Mouse (Mus musculus) G1E (cell line): ENCODE measurements around the gene Tnfsf12. TPM values are rescaled to one million over a fixed set of nuclear protein-coding genes. Genes with fewer than 3 reads are reported as not detected.

Experiments used
- ATAC-seq: 2 replicates; pipeline ENCODE4 v1.8.0; 2016; ENCODE audit warnings: mild to moderate bottlenecking; ENCODE audit not compliant: insufficient number of reproducible peaks, poor library complexity, low FRiP score, severe bottlenecking; ENCODE audit errors: extremely low read depth
- DNase-seq: peaks from one replicate; pipeline ENCODE4 v3.0.0; 2012; ENCODE audit warnings: low spot score
- H3K27me3 ChIP-seq: 2 replicates; pipeline ENCODE4 v1.6.1; 2012; ENCODE audit warnings: mild to moderate bottlenecking, low read length, inconsistent platforms; ENCODE audit not compliant: insufficient read depth
- H3K36me3 ChIP-seq: replicated peaks from 2 replicates; pipeline ENCODE3; 2012; ENCODE audit warnings: mild to moderate bottlenecking, inconsistent platforms
- H3K4me1 ChIP-seq: 2 replicates; pipeline ENCODE4 v1.6.1; 2012; ENCODE audit warnings: low read depth, low read length, inconsistent platforms, mixed read lengths; ENCODE audit not compliant: insufficient read depth
- H3K4me3 ChIP-seq: 2 replicates; pipeline ENCODE4 v1.5.1; 2012; ENCODE audit warnings: low read depth, mild to moderate bottlenecking, inconsistent platforms, low read length, moderate library complexity, mixed read lengths
- H3K9me3 ChIP-seq: replicated peaks from 2 replicates; pipeline ENCODE4 v1.6.1; 2012; ENCODE audit warnings: inconsistent platforms
- CTCF ChIP-seq: IDR thresholded peaks from 2 replicates; pipeline ENCODE4 v1.5.1; 2012; ENCODE audit warnings: low read depth, low read length, inconsistent platforms, mixed read lengths
- GATA1 ChIP-seq: IDR thresholded peaks from 2 replicates; pipeline ENCODE4 v1.6.1; 2012; ENCODE audit warnings: borderline replicate concordance, low read length, inconsistent platforms, mixed read lengths
- GATA2 ChIP-seq: IDR thresholded peaks from 2 replicates; pipeline ENCODE4 v1.6.1; 2012; ENCODE audit warnings: low read depth, low read length, inconsistent platforms, borderline replicate concordance
- POLR2AphosphoS5 ChIP-seq: IDR thresholded peaks from 2 replicates; pipeline ENCODE4 v1.6.1; 2012; ENCODE audit warnings: low read depth, low read length, inconsistent platforms; ENCODE audit not compliant: insufficient replicate concordance
- TAL1 ChIP-seq: conservative IDR thresholded peaks from 2 replicates; pipeline ENCODE4 v1.6.1; 2012; ENCODE audit warnings: low read depth, low read length, inconsistent platforms, mixed read lengths
- polyA plus RNA-seq: library from polyadenylated mRNA; stranded (reverse); fragments of >175 nt; gene quantifications from 2 replicates; pipeline ENCODE4 v1.2.3, GENCODE M21; 2012
- total RNA-seq, 2 experiments: library from RNA; stranded (forward) in 1 of 2; stranded (reverse) in 1 of 2; fragments of 200-1000 nt in 1 of 2; fragments of >200 nt in 1 of 2; fragmentation: Nextera tagmentation in 1 of 2; gene quantifications; 2 replicates each; pipeline ENCODE4 v1.2.3; 2014 to 2017

Tnfsf12 gene
- total and polyA plus RNA-seq, 3 experiments = not detected

DNA sequence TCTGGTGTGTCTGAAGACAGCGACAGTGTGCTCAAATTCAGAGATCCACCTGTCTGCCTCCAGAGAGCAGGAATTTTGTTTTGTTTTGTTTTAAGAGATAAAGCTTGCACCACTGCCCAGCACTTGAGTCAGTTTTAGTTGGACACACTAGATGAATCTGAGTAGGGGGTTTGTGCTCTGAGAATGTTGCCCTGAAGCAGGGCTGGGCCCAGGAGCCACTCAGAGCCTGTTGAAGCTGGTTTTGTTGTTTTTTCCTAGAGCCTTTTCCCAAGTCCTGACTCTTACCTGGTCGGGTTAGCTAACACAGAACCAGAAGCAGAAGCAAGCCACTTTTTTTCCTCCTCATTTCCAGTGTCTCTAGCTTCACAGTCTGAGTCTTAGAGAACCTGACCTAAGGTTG lies 15.4 kb upstream of the Tnfsf12 start:
- H3K4me3 ChIP-seq = no peak overlapping the region
- H3K36me3 ChIP-seq = no peaks in the 10 kb centered on the region
- peaks cover 20% of the 10 kb centered on the region for H3K4me1 ChIP-seq
- TF ChIP-seq TAL1 = no peak
- TF ChIP-seq CTCF = no peak
- H3K27me3 ChIP-seq = peaks cover 24% of the 10 kb centered on the region
- DNase-seq (no peak), ATAC-seq (no peak)
- H3K9me3 ChIP-seq = no peaks in the 10 kb centered on the region

GRCm38 (mm10) chr11:69710470-69710869 lies 14.8 kb upstream of the Tnfsf12 start:
- TF ChIP-seq POLR2AphosphoS5 (no peak), TAL1 (no peak), GATA2 (no peak), CTCF (no peak), GATA1 (no peak)
- ATAC-seq = no peak
- Histone ChIP-seq H3K4me3 (no peak overlapping the region), H3K9me3 (no peaks in the 10 kb centered on the region), H3K4me1 (peaks cover 14% of the 10 kb centered on the region), H3K36me3 (no peaks in the 10 kb centered on the region), H3K27me3 (peaks cover 23% of the 10 kb centered on the region)
- no peak for DNase-seq

- peaks cover 24% of the 10 kb centered on the region for H3K27me3 ChIP-seq
- H3K4me3 ChIP-seq = no peak overlapping the region
- H3K4me1 ChIP-seq = peaks cover 9% of the 10 kb centered on the region
- TF ChIP-seq GATA2 = no peak
- no peak for TF ChIP-seq CTCF
- TF ChIP-seq GATA1 = no peak
- TF ChIP-seq TAL1 = no peak
- TF ChIP-seq POLR2AphosphoS5 = no peak
- no peak for ATAC-seq
- no peaks in the 10 kb centered on the region for H3K36me3 ChIP-seq
- DNase-seq = no peak
- no peaks in the 10 kb centered on the region for H3K9me3 ChIP-seq
Measured at GRCm38 (mm10) chr11:69709554-69710446, 14.2 kb upstream of the Tnfsf12 start.

DNA sequence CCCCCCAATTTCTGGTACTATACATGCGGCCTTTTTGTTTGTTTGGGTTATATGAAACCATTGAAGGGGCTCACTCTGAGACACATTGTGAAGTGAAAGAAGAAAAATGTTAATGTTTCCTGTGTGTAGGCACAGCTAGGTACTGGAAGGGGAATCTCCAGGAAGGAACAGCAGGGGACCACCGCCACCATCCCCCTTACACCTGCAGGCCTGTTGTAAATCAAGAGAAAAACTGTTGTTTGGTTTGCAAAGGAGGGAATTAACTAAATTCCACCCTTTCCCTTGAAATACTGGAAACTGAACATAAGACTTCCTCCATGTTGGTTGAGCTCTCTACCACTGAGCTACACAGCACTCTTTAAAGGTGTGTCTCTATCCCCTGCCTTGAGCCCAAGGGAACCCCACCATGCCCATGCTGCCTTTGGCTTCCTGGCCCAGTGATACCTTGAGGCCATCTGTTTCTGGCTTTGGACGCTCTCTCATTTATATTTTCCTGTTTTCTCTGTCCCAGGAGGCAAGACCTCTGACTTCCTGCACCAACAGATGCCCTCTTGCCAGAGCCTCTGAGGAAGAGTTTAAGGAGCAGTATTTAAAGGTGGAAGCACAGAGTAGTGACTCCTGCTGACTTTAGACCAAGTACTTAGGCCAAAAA lies 13.1 kb upstream of the Tnfsf12 start:
- H3K36me3 ChIP-seq = no peaks in the 10 kb centered on the region
- TF ChIP-seq GATA1 = no peak
- TF ChIP-seq TAL1 = no peak
- no peak for TF ChIP-seq CTCF
- TF ChIP-seq GATA2 = no peak
- no peak for TF ChIP-seq POLR2AphosphoS5

DNA sequence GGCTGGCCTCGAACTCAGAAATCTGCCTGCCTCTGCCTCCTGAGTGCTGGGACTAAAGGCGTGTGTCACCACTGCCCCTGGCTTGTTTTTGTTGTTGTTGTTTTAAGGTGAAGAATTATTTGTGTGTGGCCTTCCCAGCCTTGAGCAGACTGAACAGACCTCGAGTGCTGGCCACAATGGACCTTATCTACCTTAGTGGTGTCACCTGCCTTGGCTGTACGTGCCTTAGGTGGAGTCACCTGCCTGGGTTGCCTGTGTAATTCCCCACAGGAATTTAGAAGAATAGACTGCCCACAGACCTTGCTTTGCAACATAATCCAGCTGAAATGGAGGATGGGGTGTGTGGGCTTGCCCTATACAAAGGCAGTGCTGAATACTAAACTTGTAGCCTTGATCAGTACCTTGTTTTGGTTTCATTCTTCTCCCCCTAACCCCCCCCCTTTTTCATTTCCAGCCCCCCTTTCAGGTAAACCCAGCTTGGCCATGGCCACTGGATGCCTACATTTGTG lies 12.3 kb upstream of the Tnfsf12 start:
- Histone ChIP-seq H3K27me3 (peaks cover 26% of the 10 kb centered on the region), H3K4me1 (peaks cover 6% of the 10 kb centered on the region; the same call in 1 of the 2 replicates)
- TF ChIP-seq GATA1 (no peak), CTCF (no peak), GATA2 (no peak), TAL1 (no peak), POLR2AphosphoS5 (no peak)

More for the DNA sequence above, 13.1 kb upstream of the Tnfsf12 start:
- no peak overlapping the region for H3K4me3 ChIP-seq
- H3K4me1 ChIP-seq = peaks cover 6% of the 10 kb centered on the region; the same call in 1 of the 2 replicates
- DNase-seq (no peak), ATAC-seq (no peak)
- peaks cover 26% of the 10 kb centered on the region for H3K27me3 ChIP-seq
- H3K9me3 ChIP-seq = no peaks in the 10 kb centered on the region

GRCm38 (mm10) chr11:69707480-69707847 lies 11.8 kb upstream of the Tnfsf12 start:
- H3K4me1 ChIP-seq = peaks cover 6% of the 10 kb centered on the region; the same call in 1 of the 2 replicates
- ATAC-seq (no peak), DNase-seq (no peak)
- peaks cover 27% of the 10 kb centered on the region for H3K27me3 ChIP-seq
- no peaks in the 10 kb centered on the region for H3K9me3 ChIP-seq
- no peaks in the 10 kb centered on the region for H3K36me3 ChIP-seq
- TF ChIP-seq TAL1 (no peak), GATA2 (no peak), GATA1 (no peak), POLR2AphosphoS5 (no peak), CTCF (no peak)
- H3K4me3 ChIP-seq = no peak overlapping the region

More for the DNA sequence above, 12.3 kb upstream of the Tnfsf12 start:
- ATAC-seq (no peak), DNase-seq (no peak)
- no peaks in the 10 kb centered on the region for H3K9me3 ChIP-seq
- H3K4me3 ChIP-seq = no peak overlapping the region
- H3K36me3 ChIP-seq = no peaks in the 10 kb centered on the region
